Mouse (Mus musculus): ENCODE measurements at regions not wholly inside any gene's neighbourhood (a gene's known extent, or its start where the extent isn't known, plus 50 kb on each side); places are given as distances from the start of the nearest gene placed in this dataset.

- TF ChIP-seq GATA1 (IDR thresholded peaks at IDR 0.05; ENCODE audit: borderline replicate concordance, low read length): no peak
- TF ChIP-seq FLI1 (IDR thresholded peaks at IDR 0.05; ENCODE audit: low read length): no peak
Measured at GRCm38 (mm10) chr2:71655504-71656390, 89.7 kb upstream of the Itga6 start.
